Mouse (Mus musculus): ENCODE measurements around the gene Adamts7.

Adamts7 gene

DNA sequence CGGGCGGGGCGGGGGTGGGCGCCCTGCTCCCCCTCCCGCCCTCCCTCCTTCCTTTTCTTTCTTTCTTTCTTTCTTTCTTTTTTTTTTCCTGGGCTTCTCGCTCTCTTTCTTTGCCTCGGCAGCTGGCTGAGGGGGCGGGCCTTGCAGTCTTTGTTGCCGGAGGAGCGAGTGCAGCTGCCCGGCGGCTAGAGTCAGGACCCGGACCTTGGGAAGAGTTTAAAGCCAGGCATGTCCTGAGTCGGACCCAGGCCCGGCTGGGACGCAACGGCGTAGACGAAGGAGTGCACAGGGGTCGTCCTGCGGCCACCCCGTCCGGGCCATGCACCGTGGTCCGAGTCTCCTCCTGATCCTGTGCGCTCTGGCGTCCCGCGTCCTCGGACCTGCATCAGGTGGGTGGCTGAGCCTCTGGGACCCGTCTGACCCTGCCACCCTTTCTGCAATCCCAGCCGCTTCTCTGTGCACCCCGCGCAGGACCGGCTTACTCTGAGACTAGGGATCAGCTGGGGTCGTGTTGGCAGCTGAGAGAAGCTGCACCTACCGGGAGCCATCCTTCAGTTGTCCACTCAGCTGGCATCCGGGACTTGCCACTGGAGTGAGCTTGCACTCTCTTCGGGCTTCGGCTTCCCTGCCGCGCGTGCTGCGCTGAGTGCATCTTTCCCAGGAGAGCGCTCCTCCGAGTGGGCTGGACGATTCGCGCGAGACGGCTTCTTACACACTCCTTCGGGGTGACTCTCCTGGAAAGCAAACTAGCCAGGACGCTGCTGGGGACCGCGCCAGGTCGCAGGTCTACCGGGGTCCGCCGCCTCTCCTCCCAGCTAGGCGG lies at the start of gene Adamts7:
TSS of gene Adamts7 (plus strand) at position 144 of the 823 bp plus-strand sequence.
- DNase-seq = peak; percentile 53 to 59

DNA sequence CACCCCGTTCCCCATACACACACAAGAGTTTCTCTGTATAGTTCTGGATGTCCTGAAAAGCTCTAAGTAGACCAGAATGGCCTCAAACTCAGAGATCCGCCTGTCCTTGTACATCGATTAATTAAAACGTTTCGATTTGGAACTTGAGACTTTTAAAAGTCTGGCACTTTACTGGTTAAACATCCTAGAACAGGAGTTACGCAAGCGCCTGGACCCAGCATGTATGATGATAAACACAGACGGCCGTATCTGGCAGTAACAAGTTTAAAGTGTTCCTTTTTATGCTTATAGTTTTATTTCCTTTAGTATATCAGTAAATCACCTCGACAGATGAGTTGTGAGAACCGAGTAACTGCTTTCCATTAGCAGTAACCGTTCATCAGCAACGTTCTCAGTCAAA lies 49.7 kb upstream of the Adamts7 start:
- DNase-seq = peak in 1 of 2 experiments; percentile 16

DNA sequence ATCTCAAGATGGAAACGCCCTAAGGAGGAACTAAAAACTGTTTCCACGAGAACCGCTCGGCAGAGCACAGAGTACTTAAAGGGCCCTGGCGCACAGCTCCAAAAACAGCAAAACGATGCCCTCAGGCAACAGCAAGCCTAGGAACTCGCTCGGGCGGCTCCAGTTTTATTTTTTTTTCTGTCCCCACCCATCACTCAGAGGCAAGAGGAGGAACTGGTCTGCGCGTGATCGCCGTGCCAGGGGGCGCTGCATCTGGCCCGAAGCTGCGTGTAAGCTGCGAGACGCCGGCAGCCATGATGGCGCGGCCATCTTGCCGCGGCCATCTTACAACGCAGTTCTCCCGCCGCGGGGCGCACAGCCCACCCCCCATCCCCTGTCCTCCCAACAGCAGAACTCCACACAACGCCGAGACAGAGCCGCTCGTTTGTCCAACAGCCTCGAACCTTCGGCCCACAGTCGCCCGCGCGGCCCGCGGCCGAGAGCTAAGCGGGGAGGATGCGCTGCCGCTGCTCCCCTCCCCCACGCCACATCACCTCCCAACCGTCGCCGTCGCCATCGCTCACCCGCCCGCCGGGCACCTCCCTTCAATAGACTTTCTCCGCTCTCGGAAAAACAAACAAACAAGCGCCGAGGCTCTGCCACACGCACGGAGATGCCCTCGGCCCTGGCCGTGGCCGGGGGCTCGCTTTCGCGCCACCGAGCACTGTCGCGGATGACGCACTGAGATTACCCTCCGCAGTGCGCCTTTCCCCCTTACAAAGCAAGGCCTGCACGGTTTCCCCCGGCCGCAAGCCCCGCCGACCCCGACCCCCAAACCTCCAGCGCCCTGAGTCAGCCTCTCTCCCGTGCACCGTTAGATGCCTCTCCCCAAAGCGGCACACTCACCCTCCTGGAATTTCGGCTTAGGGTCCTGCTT lies 49.0 kb upstream of the Adamts7 start:
- DNase-seq = peak; percentile 89 to 94

DNA sequence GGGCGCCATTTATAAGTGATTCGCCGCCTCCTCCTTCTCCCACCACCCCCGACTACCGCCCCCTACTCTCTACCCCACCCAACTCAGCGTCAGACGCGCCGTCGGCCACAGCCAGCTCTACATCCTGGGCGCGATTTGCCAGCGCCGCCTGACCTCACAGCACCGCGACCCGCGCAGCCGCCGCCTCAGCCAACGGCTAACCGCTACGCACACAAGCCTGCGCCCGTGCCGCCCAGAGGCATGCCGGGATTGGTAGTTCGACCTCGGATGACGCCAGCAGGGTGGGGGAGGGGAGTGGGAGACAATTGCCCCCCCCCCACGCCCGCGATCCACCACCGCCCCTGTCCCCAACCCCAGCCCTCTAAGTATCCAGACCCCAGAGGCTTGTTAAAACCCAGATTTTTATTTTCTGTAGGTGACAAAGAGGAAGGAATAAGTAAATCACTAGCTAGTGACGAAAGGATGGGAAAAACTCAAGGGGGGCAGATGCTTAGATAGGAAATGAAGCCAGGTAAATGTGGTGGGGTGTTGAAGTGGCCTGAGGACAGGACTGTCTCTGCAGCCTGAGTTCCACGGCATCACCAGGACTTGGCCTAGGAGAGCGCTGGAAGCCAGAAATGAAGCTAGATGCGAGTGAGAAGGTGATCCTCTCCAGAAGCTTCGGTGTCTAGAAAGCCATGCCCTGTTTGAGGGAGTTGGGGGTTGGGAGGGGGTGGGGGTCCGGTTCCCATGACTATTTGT lies 48.1 kb upstream of the Adamts7 start, which contains the start of gene Morf4l1:
TSS of gene Morf4l1 (minus strand) at position 208 of the 741 bp plus-strand sequence.
- peak; percentile 98 to 99 for DNase-seq

DNA sequence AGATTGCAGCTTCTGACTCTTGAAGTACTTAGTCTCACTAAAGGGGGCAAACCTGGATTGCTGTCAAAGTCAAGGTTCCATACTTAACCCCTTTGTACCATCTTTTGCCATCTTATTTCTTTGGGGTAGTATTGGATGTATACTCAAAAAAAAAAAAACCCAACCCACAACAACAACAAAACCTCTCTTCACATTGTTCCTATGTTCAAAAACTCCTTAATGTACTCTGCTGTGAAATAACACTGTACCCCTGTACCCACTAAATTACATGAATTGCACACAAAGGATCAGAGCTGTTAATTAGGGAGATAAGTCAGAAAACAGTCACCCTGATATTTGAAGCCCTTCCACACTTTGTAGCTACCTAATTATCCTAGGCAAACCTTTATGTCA lies 47.6 kb upstream of the Adamts7 start:
- DNase-seq = no peak

DNA sequence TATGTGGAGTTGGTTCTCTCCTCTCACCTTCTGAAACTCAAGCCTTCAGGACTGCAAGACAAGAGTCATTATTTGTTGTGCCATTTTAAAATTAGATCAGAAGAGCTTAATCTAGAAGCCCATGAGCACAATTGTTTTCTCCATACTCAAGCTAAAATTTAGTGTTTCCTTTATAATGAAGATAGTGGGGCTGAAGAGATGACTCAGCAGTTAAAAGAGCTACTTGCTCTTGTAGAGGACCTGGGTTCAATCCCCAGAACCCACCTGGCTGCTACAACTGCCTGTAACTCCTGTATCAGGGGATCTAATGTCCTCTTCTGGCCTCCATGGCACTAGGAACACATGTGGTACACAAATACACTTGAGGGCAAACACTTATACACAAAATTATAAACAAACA lies 45.6 kb upstream of the Adamts7 start:
- DNase-seq = no peak

DNA sequence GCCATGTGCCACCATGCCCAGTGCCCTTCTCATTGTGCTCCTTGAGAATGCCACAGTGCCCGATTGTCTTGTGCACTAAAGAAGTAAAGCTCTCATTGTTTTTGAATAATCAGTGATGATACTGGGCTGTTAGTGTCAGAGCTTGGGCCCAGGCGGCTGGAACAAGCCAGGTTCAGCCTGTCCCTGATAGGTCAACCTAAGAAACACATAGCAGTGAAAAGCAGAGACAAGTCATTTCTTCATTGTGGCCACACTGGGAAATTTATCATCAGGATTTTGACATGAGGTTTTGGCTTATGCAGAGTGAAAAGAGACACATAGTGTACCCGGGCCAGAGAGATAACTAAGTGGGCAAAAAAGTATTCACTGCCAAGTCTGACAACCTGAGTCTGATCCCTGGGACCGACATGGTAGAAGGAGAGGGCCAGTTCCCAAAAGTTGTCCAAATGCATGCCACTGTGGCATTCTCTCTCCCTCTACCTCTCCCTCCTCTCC lies 40.6 kb upstream of the Adamts7 start:
- no peak for DNase-seq

DNA sequence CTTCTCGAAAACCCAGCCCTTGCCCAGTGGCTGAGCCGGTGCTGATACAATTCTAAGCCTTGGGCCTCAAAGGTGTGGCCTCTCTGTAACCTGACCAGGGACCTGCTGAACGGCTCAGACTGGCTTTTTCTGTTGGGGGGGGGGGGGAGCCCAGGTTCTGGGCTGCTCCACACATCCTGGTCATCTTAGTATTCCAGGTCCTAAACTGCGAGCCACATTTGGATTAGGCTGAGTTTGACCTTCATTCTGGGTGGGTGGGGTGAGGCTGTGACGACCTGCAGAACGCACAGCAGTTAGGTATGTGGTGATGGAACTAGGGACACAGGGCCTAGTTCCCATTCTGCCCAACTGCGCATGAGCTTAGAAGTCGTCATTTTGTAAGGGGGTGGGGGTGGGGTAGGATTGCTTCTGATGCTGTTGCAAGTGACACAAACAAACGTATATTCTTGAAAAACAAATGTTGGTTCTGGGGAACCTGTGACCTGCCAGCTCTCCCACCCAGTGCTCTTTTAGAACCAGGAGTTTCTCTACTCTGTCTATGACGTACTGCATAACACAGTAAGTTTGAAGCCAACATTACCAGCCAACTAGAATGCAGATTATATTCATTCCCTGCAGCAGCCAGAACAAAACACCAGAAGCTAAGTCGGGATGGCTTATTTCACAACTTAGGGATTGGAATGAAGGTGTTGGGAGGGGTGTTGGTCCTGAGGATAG lies 38.6 kb upstream of the Adamts7 start:
- no peak for DNase-seq

DNA sequence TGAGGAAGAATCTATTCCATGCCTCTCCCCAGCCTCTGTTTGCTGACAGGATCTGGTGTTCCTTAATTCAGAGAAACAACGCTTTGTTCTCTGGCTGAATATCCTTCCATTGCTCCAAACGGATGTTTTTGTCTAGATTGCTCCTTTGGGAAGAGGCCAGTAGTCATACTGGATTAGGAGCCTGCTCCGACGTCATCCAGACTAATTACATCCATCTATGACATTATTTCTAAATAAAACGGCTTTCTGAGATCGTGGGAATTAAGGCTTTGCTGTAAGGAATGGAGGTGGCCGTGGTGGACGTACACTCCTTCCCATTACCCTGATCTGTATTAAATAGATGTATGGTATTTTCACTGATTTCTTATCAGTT lies 38.0 kb upstream of the Adamts7 start:
- no peak for DNase-seq

DNA sequence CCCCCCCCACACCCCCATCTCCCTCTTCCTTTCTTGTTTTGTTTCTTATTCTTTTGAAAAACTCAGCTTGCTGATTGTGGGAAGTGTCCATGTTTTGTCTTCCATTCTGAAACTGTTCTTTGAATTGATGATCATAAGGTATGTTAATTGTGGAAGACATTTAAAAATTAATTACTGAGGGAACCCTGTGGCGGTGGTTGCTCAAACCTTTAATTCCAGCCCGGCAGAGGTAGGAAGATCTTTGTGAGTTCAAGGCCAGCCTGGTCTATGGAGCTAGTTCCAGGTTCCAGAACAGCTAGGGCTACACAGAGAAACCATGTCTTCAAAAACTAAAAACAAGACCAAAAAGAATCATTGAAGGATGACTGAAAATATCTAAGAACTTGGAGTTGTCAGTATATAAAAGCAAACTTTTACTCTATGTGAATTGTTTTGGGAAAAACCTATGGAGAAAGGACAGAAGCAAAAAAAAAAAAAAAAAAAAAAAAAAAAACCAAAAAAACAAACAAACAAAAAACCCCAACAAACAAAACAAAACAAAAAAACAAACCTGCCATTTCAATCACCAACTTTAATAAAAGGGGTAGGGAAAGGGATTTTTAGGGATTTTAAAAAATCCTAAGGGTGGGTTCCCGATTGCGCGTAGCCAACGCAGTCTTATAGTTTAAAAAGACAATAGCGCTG lies 37.3 kb upstream of the Adamts7 start:
- DNase-seq = no peak

DNA sequence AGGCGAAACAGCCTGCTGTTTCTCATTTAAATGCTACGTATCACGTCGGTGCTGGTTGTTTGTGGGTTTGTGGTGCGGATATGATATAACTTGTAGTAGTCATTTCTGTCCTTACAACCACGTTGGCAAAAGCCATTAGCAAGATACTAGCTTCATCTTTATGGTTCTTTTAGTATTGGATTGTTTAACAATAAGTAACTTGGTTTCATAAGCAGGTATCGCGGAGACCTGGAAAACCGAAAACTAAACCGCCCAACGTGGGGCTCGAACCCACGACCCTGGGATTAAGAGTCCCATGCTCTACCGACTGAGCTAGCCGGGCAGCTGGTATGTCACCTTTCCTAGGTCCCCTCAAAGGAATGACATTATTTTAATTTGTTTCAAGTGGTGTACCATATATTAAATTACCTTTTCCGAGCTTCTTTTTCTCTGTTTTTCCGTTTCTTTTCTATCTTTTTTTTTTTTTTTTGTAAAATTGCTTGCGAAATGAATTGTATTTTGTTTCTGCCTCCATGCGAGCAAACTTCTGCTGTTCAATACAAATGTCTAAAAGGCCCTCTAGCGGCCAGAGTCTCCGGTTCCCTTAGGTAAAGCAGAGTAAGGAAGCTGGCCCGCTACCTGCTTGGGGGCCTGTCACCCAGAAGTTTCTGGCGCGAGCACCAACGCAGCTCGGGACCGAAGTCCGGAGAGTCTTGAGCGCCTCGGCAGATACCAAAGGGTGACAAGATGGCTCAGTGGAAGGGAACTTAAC lies 36.4 kb upstream of the Adamts7 start:
- peak; percentile 80 to 81 for DNase-seq

DNA sequence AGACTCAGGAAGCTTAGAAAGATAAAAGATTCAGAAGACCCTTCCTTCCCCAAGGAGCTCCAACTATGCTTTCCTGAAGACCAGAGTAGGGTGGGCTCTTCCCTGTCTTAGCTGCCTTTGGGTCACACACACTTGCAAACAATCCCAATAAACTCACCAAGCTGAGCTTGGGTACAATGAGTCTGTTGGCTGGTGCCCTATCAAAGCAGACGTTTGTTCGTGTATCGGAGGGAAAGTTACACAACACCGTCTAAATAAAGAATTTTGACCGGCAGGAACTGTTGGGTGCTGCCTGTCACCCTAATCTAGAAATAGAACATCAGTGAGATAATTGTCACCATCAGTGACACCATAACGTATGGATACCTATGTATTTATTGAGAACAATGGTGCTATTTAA lies 35.7 kb upstream of the Adamts7 start:
- no peak for DNase-seq

DNA sequence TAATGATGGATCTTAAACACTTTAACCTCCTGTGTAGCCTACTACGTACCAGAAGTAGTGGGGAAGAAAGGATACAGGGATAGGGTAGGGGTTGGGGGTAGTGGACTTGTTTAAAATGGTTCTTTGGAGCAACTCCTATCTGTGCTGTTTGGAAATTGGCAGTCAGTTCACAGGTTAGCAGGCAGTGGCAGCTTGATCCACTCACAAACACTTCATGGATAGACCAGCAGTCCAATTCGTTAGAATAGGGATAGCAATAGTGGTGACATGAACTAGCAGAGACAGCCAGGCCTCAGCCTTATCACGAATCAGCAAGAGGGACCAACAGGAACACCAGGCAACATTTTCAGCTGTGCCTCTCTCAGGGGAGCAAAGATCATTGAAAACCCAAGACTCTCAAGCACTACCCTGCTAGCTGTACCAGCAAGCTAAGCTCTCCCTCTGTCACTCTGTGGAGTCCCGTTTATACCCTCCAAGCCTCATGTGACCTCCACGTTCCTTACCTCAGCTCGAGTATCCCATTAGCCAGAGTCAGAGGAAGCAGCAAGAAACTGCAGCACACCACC lies 34.1 kb upstream of the Adamts7 start:
- DNase-seq = no peak

DNA sequence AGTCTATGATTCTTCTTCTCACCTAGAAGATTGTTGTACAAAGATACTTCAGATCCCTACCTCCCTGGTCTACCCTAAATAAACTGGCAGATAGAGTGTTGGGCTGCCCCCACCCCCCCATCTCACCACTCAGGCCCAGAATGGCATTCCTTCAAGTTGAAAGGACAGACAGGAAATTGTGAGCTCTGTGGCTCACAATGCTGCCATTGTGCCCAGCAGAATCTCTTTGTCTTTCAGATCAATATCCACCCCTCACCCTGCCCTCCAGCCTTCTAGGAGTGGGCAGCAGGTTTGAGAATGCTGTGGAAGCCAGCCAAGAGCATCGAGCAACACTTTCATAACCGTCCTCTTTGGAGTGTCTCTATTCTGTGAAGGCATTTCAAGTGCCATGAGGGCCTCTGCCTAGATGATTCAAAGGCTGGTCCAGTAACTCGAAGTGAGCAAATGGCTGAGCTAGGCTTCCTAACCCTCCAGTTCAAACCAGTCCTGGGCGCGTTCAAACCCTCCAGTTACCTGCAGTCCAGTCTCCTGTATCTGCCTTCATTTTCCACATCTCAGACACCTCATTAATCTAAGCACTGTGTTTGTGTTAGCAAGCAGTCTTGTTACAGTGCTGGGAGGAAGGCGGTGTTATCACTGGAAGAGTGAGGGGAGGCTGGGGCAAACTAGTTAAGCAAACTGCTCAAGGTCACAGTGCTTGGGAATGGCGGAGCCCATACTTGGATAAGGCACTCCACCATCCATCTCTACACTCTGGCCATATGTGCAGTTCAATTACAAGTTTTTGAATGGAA lies 29.1 kb upstream of the Adamts7 start:
- no peak for DNase-seq

DNA sequence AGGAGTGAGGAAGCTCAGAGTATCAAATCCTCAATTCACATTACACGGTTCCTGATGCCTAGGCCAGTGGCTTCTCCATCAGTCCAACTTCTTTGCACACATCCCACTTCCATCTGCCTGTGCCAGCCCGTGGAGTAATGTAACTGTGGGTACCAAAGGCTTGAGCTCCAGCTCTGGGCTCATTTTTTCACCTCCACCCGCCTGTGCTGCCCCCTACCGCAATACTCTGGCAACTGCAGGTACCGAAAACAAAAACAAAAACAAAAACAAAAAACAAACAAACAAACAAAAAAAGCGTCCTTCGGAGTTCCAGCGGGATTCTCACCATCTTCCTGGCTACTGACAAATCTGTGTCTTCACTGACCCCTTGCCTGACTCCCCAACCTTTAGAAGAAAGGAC lies 27.4 kb upstream of the Adamts7 start:
- DNase-seq = no peak

DNA sequence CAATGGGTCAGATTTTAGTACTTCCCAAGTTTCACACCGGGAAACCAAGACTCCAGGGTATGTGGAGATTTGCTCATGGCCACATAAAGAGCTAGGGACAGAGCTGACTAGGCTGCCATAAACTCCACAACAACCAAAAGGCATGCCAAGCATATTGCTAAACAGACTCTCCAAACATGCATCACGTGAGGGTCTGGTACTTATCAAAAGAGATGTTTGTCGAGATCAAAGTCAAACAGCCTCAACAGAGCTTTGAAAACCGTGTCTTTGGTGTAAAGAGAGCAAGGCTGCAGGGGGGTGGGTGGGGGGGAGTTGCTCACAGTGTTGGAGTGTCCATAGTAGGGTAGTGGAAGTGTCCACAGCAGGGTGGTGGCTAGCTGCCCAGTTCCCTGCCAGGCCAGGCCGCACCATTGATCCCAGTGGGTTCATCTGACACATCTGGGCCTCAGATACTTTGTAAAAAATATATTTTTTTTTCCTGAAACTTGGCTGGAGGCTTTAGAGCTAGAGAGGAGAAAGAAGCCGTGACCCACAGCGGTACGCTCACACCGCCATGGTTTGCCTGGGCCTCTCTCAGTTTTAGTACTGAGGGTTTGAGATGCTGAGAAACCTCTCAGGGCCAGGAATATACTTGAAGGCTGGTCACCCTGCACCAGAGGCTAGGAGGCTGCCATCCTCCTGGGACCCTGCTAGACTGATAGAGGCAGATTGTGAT lies 26.7 kb upstream of the Adamts7 start:
- DNase-seq = peak; percentile 26 to 39

DNA sequence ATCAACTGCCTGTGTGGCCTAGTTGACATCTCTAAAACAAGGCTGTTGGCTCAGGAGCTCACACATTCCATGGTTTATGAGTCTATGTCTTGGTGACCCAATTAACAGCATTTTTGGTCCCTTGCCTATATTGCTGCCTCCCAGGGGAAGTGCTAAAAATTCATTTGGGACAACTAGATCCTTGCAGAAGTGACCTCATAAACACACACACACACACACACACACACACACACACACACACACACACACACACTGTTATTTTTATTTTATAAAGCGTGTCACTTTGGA lies 26.2 kb upstream of the Adamts7 start:
- no peak for DNase-seq

DNA sequence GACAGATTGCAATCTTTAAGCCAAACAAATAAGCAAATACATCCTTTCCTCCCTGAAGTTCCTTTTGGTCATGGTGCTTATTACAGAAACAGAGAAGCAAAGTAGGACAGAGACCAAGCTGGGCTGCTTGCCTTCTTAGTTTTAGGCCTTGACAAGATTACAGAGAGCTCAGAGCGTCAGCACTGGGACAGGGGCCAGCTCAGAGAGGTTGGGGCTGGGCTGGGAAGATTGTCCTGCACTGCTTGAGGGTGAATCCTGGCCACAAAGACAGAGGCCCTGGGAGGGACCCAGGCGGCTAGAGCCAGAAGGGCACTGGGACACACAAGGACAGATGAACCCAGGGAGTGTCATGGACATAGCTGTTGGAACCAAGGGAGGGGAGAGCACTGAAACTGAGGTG lies 17.1 kb upstream of the Adamts7 start:
- DNase-seq = peak in 1 of 2 experiments; percentile 44

DNA sequence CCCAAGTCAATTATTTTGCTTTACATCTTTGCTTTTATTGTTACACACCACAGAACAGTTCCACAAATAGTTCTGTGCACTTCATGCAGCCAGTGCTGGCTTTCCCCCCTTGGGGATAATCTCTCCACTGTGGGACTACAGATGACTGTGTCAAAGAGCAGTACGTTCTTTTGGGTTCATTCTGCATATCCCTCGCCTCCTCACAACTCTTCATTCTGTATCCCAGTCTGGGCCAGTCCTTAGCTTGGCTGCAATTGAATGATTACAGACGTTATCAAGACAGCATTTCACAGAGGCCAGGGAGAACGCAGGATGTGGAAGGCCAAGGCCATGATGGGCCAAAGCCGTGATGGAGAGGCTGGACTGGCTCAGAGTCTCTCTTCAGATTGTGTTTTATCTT lies 16.0 kb upstream of the Adamts7 start:
- DNase-seq = no peak
